Mouse (Mus musculus): ENCODE data around the gene Pcdh7.

Pcdh7 gene

GRCm38 (mm10) chr5:57750320-57750719 is 32.6 kb downstream of the Pcdh7 start:
- CTCF ChIA-PET = no interaction called here

- CTCF ChIA-PET = no interaction called here
Measured at GRCm38 (mm10) chr5:57755791-57756190, 38.0 kb downstream of the Pcdh7 start.

GRCm38 (mm10) chr5:57756726-57757424 is 39.1 kb downstream of the Pcdh7 start:
- CTCF ChIA-PET = no interaction called here

GRCm38 (mm10) chr5:57757436-57757898 is 39.7 kb downstream of the Pcdh7 start:
- CTCF ChIA-PET = no interaction called here

GRCm38 (mm10) chr5:57758968-57759367 is 41.2 kb downstream of the Pcdh7 start:
- CTCF ChIA-PET = no interaction called here

GRCm38 (mm10) chr5:57760069-57761063 is 42.6 kb downstream of the Pcdh7 start:
- CTCF ChIA-PET = no interaction called here

- CTCF ChIA-PET = no interaction called here
Measured at GRCm38 (mm10) chr5:57765356-57765755, 47.6 kb downstream of the Pcdh7 start.

- CTCF ChIA-PET = no interaction called here
Measured at GRCm38 (mm10) chr5:57767346-57767745, 49.6 kb downstream of the Pcdh7 start.

- CTCF ChIA-PET = no interaction called here
Measured at GRCm38 (mm10) chr5:57768469-57769022, 50.8 kb downstream of the Pcdh7 start.

- CTCF ChIA-PET = no interaction called here
Measured at GRCm38 (mm10) chr5:57769644-57770043, 51.9 kb downstream of the Pcdh7 start.

GRCm38 (mm10) chr5:57770364-57770763 is 52.6 kb downstream of the Pcdh7 start:
- CTCF ChIA-PET = no interaction called here

- CTCF ChIA-PET = no interaction called here
Measured at GRCm38 (mm10) chr5:57771122-57771521, 53.4 kb downstream of the Pcdh7 start.

GRCm38 (mm10) chr5:57772711-57773110 is 54.9 kb downstream of the Pcdh7 start:
- CTCF ChIA-PET = no interaction called here

GRCm38 (mm10) chr5:57774496-57774895 is 56.7 kb downstream of the Pcdh7 start:
- CTCF ChIA-PET = no interaction called here

- CTCF ChIA-PET = no interaction called here
Measured at GRCm38 (mm10) chr5:57778093-57778492, 60.3 kb downstream of the Pcdh7 start.

GRCm38 (mm10) chr5:57779951-57780350 is 62.2 kb downstream of the Pcdh7 start:
- CTCF ChIA-PET = no interaction called here

GRCm38 (mm10) chr5:57780574-57780973 is 62.8 kb downstream of the Pcdh7 start:
- CTCF ChIA-PET = no interaction called here

- CTCF ChIA-PET = no interaction called here
Measured at GRCm38 (mm10) chr5:57781950-57782349, 64.2 kb downstream of the Pcdh7 start.

- CTCF ChIA-PET = no interaction called here
Measured at GRCm38 (mm10) chr5:57782546-57782945, 64.8 kb downstream of the Pcdh7 start.

- CTCF ChIA-PET = no interaction called here
Measured at GRCm38 (mm10) chr5:57788775-57789509, 71.2 kb downstream of the Pcdh7 start.

- CTCF ChIA-PET = no interaction called here
Measured at GRCm38 (mm10) chr5:57796337-57796736, 78.6 kb downstream of the Pcdh7 start.
